Mouse (Mus musculus): Measurements from ENCODE around the gene Chchd6. TPM values are rescaled to one million over a fixed set of nuclear protein-coding genes. Genes with fewer than 3 reads are reported as not detected.

Gene Chchd6
- polyA plus RNA-seq, 1 experiment = 28.8 TPM

GRCm38 (mm10) chr6:89337574-89337973 lies 257.9 kb downstream of the Chchd6 start:
- Histone ChIP-seq H3K27me3 (ENCODE audit: control insufficient read depth, insufficient read depth, insufficient read length) (no peaks in the 10 kb centered on the region), H3ac (ENCODE audit: control insufficient read depth, insufficient read length) (no peak overlapping the region), H3K79me2 (ENCODE audit: control insufficient read depth, insufficient read depth) (no peaks in the 10 kb centered on the region), H3K4me3 (no peak overlapping the region), H3K36me3 (ENCODE audit: control insufficient read depth, insufficient read depth) (peaks cover 45% of the 10 kb centered on the region), H3K4me2 (ENCODE audit: low read depth) (no peak overlapping the region)
- TF ChIP-seq TCF3 (IDR thresholded peaks at IDR 0.05; ENCODE audit: insufficient read length, low read depth) (no peak), CEBPB (IDR thresholded peaks at IDR 0.05; ENCODE audit: insufficient read depth, poor library complexity, severe bottlenecking) (peak; percentile 26; the same call in 1 of the 2 replicates)

- Histone ChIP-seq H3K4me3 (no peak overlapping the region), H3K79me2 (ENCODE audit: control insufficient read depth, insufficient read depth) (no peaks in the 10 kb centered on the region), H3K36me3 (ENCODE audit: control insufficient read depth, insufficient read depth) (peaks cover 51% of the 10 kb centered on the region), H3ac (ENCODE audit: control insufficient read depth, insufficient read length) (no peak overlapping the region), H3K27me3 (ENCODE audit: control insufficient read depth, insufficient read depth, insufficient read length) (no peaks in the 10 kb centered on the region), H3K4me2 (ENCODE audit: low read depth) (no peak overlapping the region)
- TF ChIP-seq TCF12 (IDR thresholded peaks at IDR 0.05; ENCODE audit: insufficient read depth, poor library complexity, severe bottlenecking) (no peak), POLR2A (IDR thresholded peaks at IDR 0.05; ENCODE audit: insufficient read length, low read depth) (peak; percentile 14)
Measured at GRCm38 (mm10) chr6:89333964-89334702, 261.3 kb downstream of the Chchd6 start.

Other genes starting within 250 kb of the Chchd6 start
- gene Plxna1, start 233.0 kb downstream of the Chchd6 start, polyA plus RNA-seq (2012; fragmentation: generic; extraction: Trizol) = 64.4 TPM
- gene Txnrd3, start 48.3 kb upstream of the Chchd6 start, polyA plus RNA-seq (2012; fragmentation: generic; extraction: Trizol) = 9.5 TPM
- gene Vmn1r40, start 111.9 kb upstream of the Chchd6 start, polyA plus RNA-seq (2012; fragmentation: generic; extraction: Trizol) = not detected
- gene Vmn1r41, start 145.1 kb upstream of the Chchd6 start, polyA plus RNA-seq (2012; fragmentation: generic; extraction: Trizol) = not detected